Mouse (Mus musculus) brain, embryonic 14.5 days (tissue): ENCODE data around the gene Lsp1.

Experiments
- CTCF ChIP-seq: fragments of 200-500 bp; IDR thresholded peaks from 2 replicates; pipeline ENCODE4 v1.5.1; 2012; ENCODE audit warnings: inconsistent platforms, mild to moderate bottlenecking, moderate library complexity, borderline replicate concordance; ENCODE audit not compliant: insufficient read depth, insufficient read length; ENCODE audit errors: extremely low read depth
- POLR2A ChIP-seq: fragments of 200-500 bp; IDR thresholded peaks from 2 replicates; pipeline ENCODE4 v1.6.1; 2012; ENCODE audit warnings: mild to moderate bottlenecking, inconsistent platforms, borderline replicate concordance; ENCODE audit not compliant: poor library complexity, insufficient read depth, insufficient read length, severe bottlenecking; ENCODE audit errors: extremely low read depth

GRCm38 (mm10) chr7:142418679-142419078, 41.9 kb upstream of the Lsp1 start:
- TF ChIP-seq POLR2A (no peak), CTCF (no peak)
